Mouse (Mus musculus): Measurements from ENCODE around the gene Mknk1.

GRCm38 (mm10) chr4:115831221-115831620 lies 7.8 kb upstream of the Mknk1 start:
- no peak for TF ChIP-seq USF1 (IDR thresholded peaks at IDR 0.05; ENCODE audit: low read depth)
- TF ChIP-seq CTCF (IDR thresholded peaks at IDR 0.05; ENCODE audit: control insufficient read depth, insufficient read depth, insufficient read length) = no peak
- no peak for TF ChIP-seq MYOG (IDR thresholded peaks at IDR 0.05; ENCODE audit: control insufficient read depth, extremely low read depth, insufficient read length)
- no peak for TF ChIP-seq CEBPB (IDR thresholded peaks at IDR 0.05; ENCODE audit: low read depth)
